ENCODE assay signal across 13 mouse cellular contexts in genomic region chr7:132777728-132778453, GRCm38 (mm10). TPM values are rescaled to one million over a fixed set of nuclear protein-coding genes. Genes with fewer than 3 reads are reported as not detected.
DNase-seq lines count a peak whose midpoint lies in the region; ATAC-seq and TF ChIP-seq lines count a peak whose summit lies in the region.
"Had no signal": no experiment of that assay in that cellular context is flagged by ENCODE, and none has a peak within 500 bp of the region (broad histone marks: within the 10 kb centered on the region; RNA-seq: fewer than 3 reads in every experiment).

No protein-coding gene starts in this region.

- no peak overlapping the region for H3K4me3 ChIP-seq in gastrocnemius, adult 2 months
- no peak overlapping the region for H3K4me3 ChIP-seq in G1E (ENCODE audit: low read depth, low read length)
- no peak overlapping the region for H3K4me3 ChIP-seq in intestine, embryonic 15.5 days (replicated peaks)
- no peak overlapping the region for H3K4me3 ChIP-seq in midbrain, embryonic 14.5 days (replicated peaks; ENCODE audit: low read depth, low read length)
- H3K4me3 ChIP-seq: embryonic facial prominence, embryonic 13.5 days had no signal

- 79% methylated on average over 1 of the region's 1 CpGs for WGBS in intestine, embryonic 15.5 days
- WGBS in midbrain, embryonic 14.5 days = 87% methylated on average over 1 of the region's 1 CpGs

- no peaks in the 10 kb centered on the region for H3K27me3 ChIP-seq in G1E (ENCODE audit: insufficient read depth, low read length)
- no peaks in the 10 kb centered on the region for H3K27me3 ChIP-seq in intestine, embryonic 15.5 days (replicated peaks)
- H3K27me3 ChIP-seq in midbrain, embryonic 14.5 days (ENCODE audit: control insufficient read depth, insufficient read depth, low read length) = no peaks in the 10 kb centered on the region
- H3K27me3 ChIP-seq: embryonic facial prominence, embryonic 13.5 days had no signal

- ATAC-seq in G1E (ENCODE audit: extremely low read depth, insufficient number of reproducible peaks, low FRiP score, poor library complexity, severe bottlenecking) = peak; percentile 35; the same call in 1 of the 2 replicates
- peak; percentile 41; the same call in 1 of the 2 replicates for ATAC-seq in intestine, embryonic 15.5 days
- peak; percentile 53 for ATAC-seq in megakaryocyte progenitor cell, adult 5-6 weeks (replicated peaks; ENCODE audit: poor library complexity)
- ATAC-seq in midbrain, embryonic 14.5 days (ENCODE audit: low FRiP score, low TSS enrichment) = no peak
- ATAC-seq: forebrain, postnatal 0 days had no signal

- intact Hi-C loops in gastrocnemius, adult 2 months (cut with DNase I) = loop anchor here (5.0 kb wide), 1 partner anchor 34 kb away; the partner anchor contains the start of gene Fam53b

- TF ChIP-seq CTCF in gastrocnemius, adult 2 months (IDR thresholded peaks at IDR 0.05) = no peak
- TF ChIP-seq CTCF in G1E (IDR thresholded peaks at IDR 0.05; ENCODE audit: low read depth, low read length) = no peak

- H3K4me2 ChIP-seq in intestine, embryonic 15.5 days (replicated peaks) = no peak overlapping the region
- H3K4me2 ChIP-seq in midbrain, embryonic 14.5 days (ENCODE audit: low read length) = no peak overlapping the region
- H3K4me2 ChIP-seq: embryonic facial prominence, embryonic 13.5 days had no signal

- H3K9me3 ChIP-seq in G1E (replicated peaks) = no peaks in the 10 kb centered on the region
- no peaks in the 10 kb centered on the region for H3K9me3 ChIP-seq in intestine, embryonic 15.5 days
- no peaks in the 10 kb centered on the region for H3K9me3 ChIP-seq in midbrain, embryonic 14.5 days (ENCODE audit: control insufficient read depth, low read length)
- H3K9me3 ChIP-seq: embryonic facial prominence, embryonic 13.5 days had no signal

- H3K27ac ChIP-seq in gastrocnemius, adult 2 months = peak overlapping the region; percentile 88
- no peak overlapping the region for H3K27ac ChIP-seq in intestine, embryonic 15.5 days
- no peak overlapping the region for H3K27ac ChIP-seq in midbrain, embryonic 14.5 days (replicated peaks; ENCODE audit: low read depth, low read length)
- H3K27ac ChIP-seq: embryonic facial prominence, embryonic 13.5 days had no signal

- no peak for DNase-seq in gastrocnemius, adult 2 months
- no peak for DNase-seq in gastrocnemius, postnatal 25 days
- DNase-seq in G1E (ENCODE audit: low spot score) = no peak
- no peak for DNase-seq in left cerebral cortex, adult 9 months (ENCODE audit: low spot score in 2 of 2)
- DNase-seq in midbrain, embryonic 14.5 days = no peak
- no peak for DNase-seq in layer of hippocampus, adult 8-10 months (ENCODE audit: low spot score in 2 of 2)
- DNase-seq: cerebellum, postnatal 14 days; forebrain, postnatal 0 days; retina, postnatal 1 day; thymus, adult 2 months had no signal

- H3K36me3 ChIP-seq in G1E (replicated peaks) = peaks cover 88% of the 10 kb centered on the region
- peaks cover 7% of the 10 kb centered on the region for H3K36me3 ChIP-seq in intestine, embryonic 15.5 days
- peaks cover 28% of the 10 kb centered on the region; the same call in 1 of the 2 replicates for H3K36me3 ChIP-seq in midbrain, embryonic 14.5 days (ENCODE audit: control insufficient read depth, insufficient read depth, low read length)

- H3K9ac ChIP-seq in intestine, embryonic 15.5 days = no peak overlapping the region
- H3K9ac ChIP-seq in midbrain, embryonic 14.5 days (replicated peaks; ENCODE audit: low read length) = no peak overlapping the region
- H3K9ac ChIP-seq: embryonic facial prominence, embryonic 13.5 days; forebrain, postnatal 0 days had no signal

- H3K4me1 ChIP-seq in G1E (ENCODE audit: insufficient read depth, low read depth, low read length) = peaks cover 54% of the 10 kb centered on the region
- peaks cover 22% of the 10 kb centered on the region for H3K4me1 ChIP-seq in intestine, embryonic 15.5 days (replicated peaks)
- H3K4me1 ChIP-seq in midbrain, embryonic 14.5 days (ENCODE audit: control insufficient read depth, insufficient read depth, low read length) = peaks cover 23% of the 10 kb centered on the region

RNA-seq across cellular contexts. Expression of gene Fam53b, which starts 35.8 kb away (rescaled TPM):
- 10 to 100 TPM; 15.3 to 27.4 TPM for total RNA-seq in gastrocnemius, adult 2 months (2021)
- total RNA-seq in gastrocnemius, postnatal 25 days (2021) = 10 to 100 TPM; 17.0 to 19.0 TPM
- total RNA-seq in G1E (2014; fragmentation: Nextera tagmentation) = 27.1 and 63.6 TPM in 2 replicates
- 15.0 and 22.1 TPM in 2 replicates for total RNA-seq in G1E (2017)
- 23.8 and 24.6 TPM in 2 replicates for polyA plus RNA-seq in G1E (2012)
- 17.9 and 19.1 TPM in 2 replicates for polyA plus RNA-seq in intestine, embryonic 15.5 days (2015; fragmentation: Nextera tagmentation; extraction: Ambion mirVana)
- total RNA-seq in megakaryocyte progenitor cell, adult 5-6 weeks (2015) = 16.0 and 21.5 TPM in 2 replicates
- 12.2 and 15.9 TPM in 2 replicates for total RNA-seq in megakaryocyte progenitor cell, adult 5-6 weeks (2017)
- 9.3 and 15.5 TPM in 2 replicates for polyA plus RNA-seq in midbrain, embryonic 14.5 days (2014; fragmentation: Nextera tagmentation; extraction: Ambion mirVana)
- total RNA-seq in layer of hippocampus, adult 8-10 months (2022) = 10 to 100 TPM; 48.8 to 61.1 (median 54.6) TPM
